ENCODE assay signal across 11 mouse cellular contexts in the genomic region with DNA sequence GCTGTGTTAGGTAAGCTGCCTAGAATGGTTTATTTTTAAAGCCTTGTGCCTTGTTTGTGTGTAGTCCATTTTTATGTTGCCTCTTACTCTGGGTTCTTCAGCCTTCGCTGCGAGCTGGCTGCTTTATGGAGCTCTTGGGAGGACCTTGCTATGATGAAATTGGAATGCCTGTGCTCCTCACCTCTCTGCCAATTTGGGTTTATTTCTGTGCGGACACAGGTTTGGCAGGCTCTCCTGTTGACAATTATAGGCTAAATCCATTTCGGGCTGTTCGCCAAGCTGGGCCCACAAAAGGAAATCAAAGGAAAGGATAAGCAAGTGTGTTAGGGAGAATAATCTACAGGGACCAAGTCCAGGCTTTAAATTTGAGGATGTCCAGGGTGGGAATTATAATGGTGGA.
A peak's percentile ranks its signal among the peaks of the same experiment; 100 is the strongest.
DNase-seq lines count a peak whose midpoint lies in the region; ATAC-seq and TF ChIP-seq lines count a peak whose summit lies in the region.
"Had no signal": no experiment of that assay in that cellular context is flagged by ENCODE, and none has a peak within 500 bp of the region (broad histone marks: within the 10 kb centered on the region; RNA-seq: fewer than 3 reads in every experiment).

No protein-coding gene starts in this region.

- H3K4me3 ChIP-seq in kidney, embryonic 14.5 days (ENCODE audit: low read length) = no peak overlapping the region
- peak overlapping the region; percentile 51 for H3K4me3 ChIP-seq in gastrocnemius, adult 2 months
- H3K4me3 ChIP-seq in neural tube, embryonic 14.5 days (ENCODE audit: low read depth, low read length) = no peak overlapping the region
- H3K4me3 ChIP-seq: hindbrain, embryonic 15.5 days; liver, embryonic 13.5 days had no signal

- no peak for TF ChIP-seq CTCF in gastrocnemius, adult 2 months (IDR thresholded peaks at IDR 0.05)

- no peaks in the 10 kb centered on the region for H3K9me3 ChIP-seq in kidney, embryonic 14.5 days (ENCODE audit: control insufficient read depth, low read length)
- H3K9me3 ChIP-seq in neural tube, embryonic 14.5 days (ENCODE audit: control insufficient read depth, low read length) = no peaks in the 10 kb centered on the region
- H3K9me3 ChIP-seq: hindbrain, embryonic 15.5 days; liver, embryonic 13.5 days had no signal

- no peaks in the 10 kb centered on the region for H3K36me3 ChIP-seq in kidney, embryonic 14.5 days (ENCODE audit: control insufficient read depth, insufficient read depth, low read length)
- H3K36me3 ChIP-seq in neural tube, embryonic 14.5 days (ENCODE audit: control insufficient read depth, insufficient read depth, low read length) = no peaks in the 10 kb centered on the region
- H3K36me3 ChIP-seq: hindbrain, embryonic 15.5 days; liver, embryonic 13.5 days had no signal

- no peak for ATAC-seq in kidney, embryonic 14.5 days (ENCODE audit: low FRiP score, low TSS enrichment)
- ATAC-seq in neural tube, embryonic 14.5 days (ENCODE audit: low read depth) = peak; percentile 46; the same call in 1 of the 2 replicates

- no peak overlapping the region for H3K9ac ChIP-seq in kidney, embryonic 14.5 days (ENCODE audit: low read depth, low read length)
- H3K9ac ChIP-seq in neural tube, embryonic 14.5 days (replicated peaks; ENCODE audit: low read depth, low read length) = no peak overlapping the region
- H3K9ac ChIP-seq: hindbrain, embryonic 15.5 days; liver, embryonic 13.5 days had no signal

- intact Hi-C loops in gastrocnemius, adult 2 months (cut with DNase I) = no loop called here

- peak; percentile 21 for DNase-seq in kidney, postnatal 10 days
- DNase-seq in cerebellum, adult 11-12 months = peak; percentile 46
- peak; percentile 82 for DNase-seq in gastrocnemius, adult 2 months
- no peak for DNase-seq in kidney, adult 9 months
- no peak for DNase-seq in frontal cortex, adult 2 months (ENCODE audit: extremely low spot score in 1 of 2, low spot score in 1 of 2)
- DNase-seq in layer of hippocampus, adult 9-10 months (ENCODE audit: low spot score) = no peak
- DNase-seq: liver, embryonic 13.5 days; thymus, postnatal 25 days had no signal

- H3K4me2 ChIP-seq in kidney, embryonic 14.5 days (replicated peaks; ENCODE audit: low read depth, low read length) = no peak overlapping the region
- H3K4me2 ChIP-seq in neural tube, embryonic 14.5 days (ENCODE audit: low read depth, low read length) = no peak overlapping the region
- H3K4me2 ChIP-seq: hindbrain, embryonic 15.5 days; liver, embryonic 13.5 days had no signal

- 77% methylated on average over 5 of the region's 5 CpGs for WGBS in kidney, embryonic 14.5 days
- WGBS in neural tube, embryonic 14.5 days = 61% methylated on average over 5 of the region's 5 CpGs

- H3K4me1 ChIP-seq in kidney, embryonic 14.5 days (ENCODE audit: control insufficient read depth, insufficient read depth, low read length) = 0 out of 2 replicates have a peak, but pooled peaks cover 3% of the 10 kb centered on the region
- no peaks in the 10 kb centered on the region for H3K4me1 ChIP-seq in neural tube, embryonic 14.5 days (ENCODE audit: control insufficient read depth, insufficient read depth, low read length)
- H3K4me1 ChIP-seq: hindbrain, embryonic 15.5 days; liver, embryonic 13.5 days had no signal

- no peaks in the 10 kb centered on the region for H3K27me3 ChIP-seq in kidney, embryonic 14.5 days (ENCODE audit: control insufficient read depth, insufficient read depth, low read length)
- no peaks in the 10 kb centered on the region for H3K27me3 ChIP-seq in neural tube, embryonic 14.5 days (ENCODE audit: control insufficient read depth, insufficient read depth, low read length)
- H3K27me3 ChIP-seq: hindbrain, embryonic 15.5 days; liver, embryonic 13.5 days had no signal

- no peak overlapping the region; the same call in 1 of the 2 replicates for H3K27ac ChIP-seq in kidney, embryonic 14.5 days (ENCODE audit: low read depth, low read length)
- H3K27ac ChIP-seq in gastrocnemius, adult 2 months = peak overlapping the region; percentile 78
- no peak overlapping the region for H3K27ac ChIP-seq in neural tube, embryonic 14.5 days (ENCODE audit: low read depth, low read length)
- H3K27ac ChIP-seq: hindbrain, embryonic 15.5 days; liver, embryonic 13.5 days had no signal

Comparison
In these comparisons a context has a peak if more than half of its experiments do, and no peak if none do; other contexts are left out.
1. DNase-seq: peak in kidney, postnatal 10 days (single experiment), cerebellum, adult 11-12 months (single experiment) and gastrocnemius, adult 2 months (single experiment); none in kidney, adult 9 months (single experiment), frontal cortex, adult 2 months (0 of 2) and layer of hippocampus, adult 9-10 months (single experiment).